Mouse (Mus musculus) megakaryocyte-erythroid progenitor cell, adult 5-6 weeks (primary cell): ENCODE results near the gene Ninj1. TPM values are rescaled to one million over a fixed set of nuclear protein-coding genes. Genes with fewer than 3 reads are reported as not detected.

Experiments
- ATAC-seq: replicated peaks from 2 replicates; pipeline ENCODE4 v1.8.0; 2016; ENCODE audit warnings: mild to moderate bottlenecking, inconsistent platforms; ENCODE audit not compliant: severe bottlenecking, poor library complexity, low FRiP score, low TSS enrichment
- total RNA-seq, 2 experiments: library from RNA; stranded (forward) in 1 of 2; stranded (reverse) in 1 of 2; fragments of 200-1000, 215-1000 nt in 1 of 2; fragments of >200 nt in 1 of 2; fragmentation: Nextera tagmentation in 1 of 2; gene quantifications; 2 replicates each; pipeline ENCODE4 v1.2.3; 2014 to 2017

Ninj1 gene
- total RNA-seq, 2 experiments from 2014 or later, result 18.7 to 34.5 TPM

DNA sequence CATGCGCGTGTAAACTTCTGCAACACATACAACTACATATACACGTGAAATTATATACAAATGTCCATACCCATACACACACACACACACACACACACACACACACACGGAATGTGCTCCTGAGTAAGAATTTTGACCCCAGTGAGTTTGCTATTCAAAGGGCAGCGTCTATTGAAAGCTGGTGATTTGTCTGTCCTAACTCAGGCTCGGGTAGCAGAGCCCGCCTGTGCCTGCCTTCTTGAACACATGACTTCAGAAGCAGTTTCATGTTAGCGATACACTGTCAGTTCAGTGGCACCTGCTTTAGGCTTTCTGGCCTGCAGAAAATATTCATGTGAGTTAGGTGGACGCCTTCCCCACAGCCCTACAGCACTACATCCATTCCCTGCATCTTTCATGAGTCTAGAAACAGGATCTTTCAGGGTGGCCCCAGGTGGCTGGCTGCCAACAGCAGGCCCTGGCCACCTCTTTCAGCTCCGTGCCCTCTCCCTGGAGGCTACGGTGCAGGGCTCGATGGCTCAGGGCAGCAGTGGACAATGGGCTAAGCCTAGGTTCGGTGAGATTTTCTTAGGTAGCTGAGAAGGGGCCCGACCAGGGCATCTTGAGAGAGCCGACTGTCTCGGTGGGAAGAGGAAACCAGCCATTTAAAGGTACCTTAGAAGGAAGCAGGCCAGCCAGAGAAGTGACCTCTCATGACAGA, 5.0 kb downstream of the Ninj1 start:
- ATAC-seq, result no peak

DNA sequence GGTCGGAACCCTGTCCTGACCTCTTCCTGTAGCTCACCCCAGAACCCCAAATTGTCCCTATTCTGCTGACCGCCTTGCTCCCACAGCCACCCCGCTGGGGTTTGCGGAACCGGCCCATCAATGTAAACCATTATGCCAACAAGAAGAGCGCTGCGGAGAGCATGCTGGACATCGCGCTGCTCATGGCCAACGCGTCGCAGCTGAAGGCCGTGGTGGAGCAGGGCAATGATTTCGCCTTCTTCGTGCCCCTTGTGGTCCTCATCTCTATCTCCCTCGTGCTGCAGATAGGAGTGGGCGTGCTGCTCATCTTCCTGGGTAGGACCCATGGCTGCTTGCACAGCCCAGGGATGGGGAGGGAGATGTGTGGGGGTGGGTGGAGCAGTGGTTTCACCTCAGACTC, 6.4 kb downstream of the Ninj1 start:
- ATAC-seq, result no peak

DNA sequence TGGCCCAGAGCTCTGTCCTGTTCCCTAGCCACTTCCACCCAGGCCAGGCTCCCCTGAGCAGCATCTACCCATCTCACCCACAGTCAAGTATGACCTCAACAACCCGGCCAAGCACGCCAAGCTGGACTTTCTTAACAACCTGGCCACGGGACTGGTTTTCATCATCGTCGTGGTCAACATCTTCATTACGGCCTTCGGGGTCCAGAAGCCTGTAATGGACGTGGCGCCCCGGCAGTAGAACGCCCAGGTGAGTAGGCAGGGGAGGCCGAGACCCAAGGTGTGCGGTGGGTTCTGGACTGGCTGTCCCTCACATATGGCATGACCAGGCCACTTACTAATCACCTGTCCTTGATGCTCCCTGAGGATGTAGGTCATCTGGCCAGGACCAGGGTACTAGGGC, 7.5 kb downstream of the Ninj1 start:
- no peak for ATAC-seq

DNA sequence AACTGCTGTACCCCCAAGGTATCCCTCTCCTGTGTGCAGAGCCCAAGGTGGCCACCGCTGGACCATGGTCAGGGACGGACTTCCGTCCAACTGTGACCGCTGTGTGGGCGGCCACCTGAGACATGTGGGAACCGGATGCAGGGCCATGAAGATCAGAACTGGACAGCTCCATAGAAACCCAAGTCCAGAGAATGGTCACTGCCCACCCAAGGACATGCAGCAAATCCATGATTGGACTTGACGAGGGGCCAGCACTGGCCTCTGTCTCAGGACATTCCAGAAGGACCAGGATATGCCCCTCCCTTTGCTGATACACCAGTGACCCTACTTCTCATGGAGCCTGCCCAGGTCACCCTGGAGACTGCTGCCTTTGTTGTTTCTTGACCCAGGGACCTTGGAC, 8.4 kb downstream of the Ninj1 start:
- ATAC-seq, result no peak

DNA sequence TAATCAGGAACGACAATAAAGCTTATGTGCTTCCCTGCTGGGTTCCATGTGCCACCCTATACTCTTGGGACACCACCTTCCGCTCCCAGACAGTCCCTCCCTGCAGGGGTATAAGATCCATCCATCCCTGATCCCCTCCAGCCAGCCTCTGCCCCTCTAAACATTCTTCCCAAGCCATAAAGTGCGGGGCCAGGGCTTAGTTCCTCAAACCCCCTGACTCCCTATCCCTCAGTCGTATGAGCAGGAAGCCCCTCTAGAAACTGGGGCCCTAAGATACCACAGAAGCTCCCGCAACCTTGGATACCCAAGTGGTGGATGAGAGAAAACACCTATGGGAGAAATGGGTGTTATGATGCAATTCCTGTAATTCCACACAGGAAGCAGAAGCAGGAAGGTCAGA, 8.9 kb downstream of the Ninj1 start:
- ATAC-seq, result no peak

DNA sequence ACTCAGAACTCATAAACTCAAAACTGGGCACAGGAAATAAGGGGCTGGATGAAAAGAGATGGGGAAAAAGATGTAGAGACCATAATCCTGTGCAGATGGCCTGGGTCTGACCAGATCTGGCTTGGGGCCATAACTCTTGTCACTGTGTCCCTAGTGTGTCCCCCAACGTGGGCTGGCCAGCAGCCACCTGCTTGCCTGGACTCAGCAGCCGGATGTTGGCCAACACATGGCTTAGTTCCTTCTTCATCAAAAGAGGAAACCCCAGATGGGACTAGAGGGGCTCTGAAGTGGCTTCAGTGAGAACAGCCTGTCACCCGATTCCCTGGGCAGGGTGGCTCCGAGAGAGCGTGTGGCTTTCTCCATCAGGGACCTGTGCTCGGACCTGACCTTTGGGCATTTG, 9.5 kb downstream of the Ninj1 start:
- peak; percentile 8; the same call in 1 of the 2 replicates for ATAC-seq

DNA sequence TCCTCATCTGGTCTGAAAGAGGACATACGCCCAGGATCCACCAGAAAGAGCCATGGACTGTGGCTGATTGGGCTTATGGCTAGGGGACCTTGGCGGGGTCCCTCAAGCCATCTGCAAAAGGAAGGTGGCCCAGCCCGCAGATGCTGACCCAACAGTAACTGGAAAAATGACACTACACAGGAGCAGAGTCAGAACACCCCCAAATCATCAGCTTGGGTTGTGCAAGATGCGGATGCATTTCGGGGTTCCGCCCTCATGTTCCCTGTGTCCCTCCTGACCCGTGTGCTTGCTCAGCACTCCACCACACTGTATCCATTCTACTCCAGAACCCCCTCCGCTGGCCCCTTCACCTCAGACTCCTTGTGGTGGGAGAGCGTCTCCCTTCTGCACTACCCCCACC, 11.4 kb downstream of the Ninj1 start:
- no peak for ATAC-seq

DNA sequence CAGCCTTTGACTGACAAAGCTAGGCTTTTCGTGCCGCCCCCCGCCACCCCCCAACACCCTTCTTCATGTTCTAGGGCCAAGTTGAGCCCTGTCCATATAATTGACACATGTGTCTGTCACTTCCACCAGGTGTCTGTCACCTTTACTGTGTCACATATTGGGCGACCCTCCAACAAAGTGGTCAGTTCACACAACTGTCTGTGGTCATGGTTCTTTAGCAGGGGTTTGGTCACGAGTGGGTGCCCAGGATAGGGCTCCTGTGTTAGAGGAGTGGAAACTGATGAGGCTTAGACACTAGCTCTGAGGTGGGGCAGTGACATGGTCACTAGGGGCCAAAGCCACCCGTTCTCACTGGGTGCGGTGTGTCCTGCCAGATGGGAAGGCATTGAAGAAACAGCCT, 12.6 kb downstream of the Ninj1 start:
- ATAC-seq, result no peak

DNA sequence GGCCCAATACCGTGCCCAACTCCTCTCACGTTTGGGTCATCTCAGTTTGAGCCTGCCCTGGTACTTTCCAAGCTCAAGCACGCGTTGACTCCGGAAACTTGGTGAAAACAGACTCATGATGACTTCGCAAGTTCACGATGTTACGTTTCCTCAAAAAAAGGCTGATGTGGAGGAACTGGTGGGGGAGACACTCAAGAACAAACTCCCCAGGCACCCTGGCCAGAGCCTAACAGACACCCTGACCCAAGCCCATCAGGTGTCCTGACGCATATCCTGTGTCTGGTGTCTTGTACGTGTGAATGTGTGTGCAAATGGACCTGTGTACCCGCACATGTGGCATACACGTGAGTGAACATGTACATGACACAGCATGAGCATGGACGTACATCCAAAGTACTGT, 13.4 kb downstream of the Ninj1 start:
- ATAC-seq, result 0 out of 2 replicates have a peak, but pooled peaks have one; percentile 7

DNA sequence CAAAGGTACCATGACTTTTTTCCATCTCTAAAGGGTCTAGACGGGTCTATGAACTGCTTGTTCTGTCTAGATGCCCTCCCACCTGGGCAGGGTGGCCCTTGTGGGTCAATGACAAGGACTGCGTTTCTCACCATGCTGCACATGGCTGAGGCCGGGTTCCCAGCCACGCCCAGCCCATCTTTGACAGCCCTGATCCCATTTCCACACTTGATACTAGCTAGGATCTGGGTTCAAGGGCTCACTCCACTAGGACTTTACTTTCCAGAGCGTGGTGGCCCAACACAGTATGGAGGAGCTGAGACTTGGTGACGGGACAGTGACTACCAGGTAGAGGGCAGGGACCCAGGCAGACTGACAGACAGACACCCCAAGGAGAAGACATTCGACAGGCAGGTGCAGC, 15.3 kb downstream of the Ninj1 start:
- no peak for ATAC-seq

DNA sequence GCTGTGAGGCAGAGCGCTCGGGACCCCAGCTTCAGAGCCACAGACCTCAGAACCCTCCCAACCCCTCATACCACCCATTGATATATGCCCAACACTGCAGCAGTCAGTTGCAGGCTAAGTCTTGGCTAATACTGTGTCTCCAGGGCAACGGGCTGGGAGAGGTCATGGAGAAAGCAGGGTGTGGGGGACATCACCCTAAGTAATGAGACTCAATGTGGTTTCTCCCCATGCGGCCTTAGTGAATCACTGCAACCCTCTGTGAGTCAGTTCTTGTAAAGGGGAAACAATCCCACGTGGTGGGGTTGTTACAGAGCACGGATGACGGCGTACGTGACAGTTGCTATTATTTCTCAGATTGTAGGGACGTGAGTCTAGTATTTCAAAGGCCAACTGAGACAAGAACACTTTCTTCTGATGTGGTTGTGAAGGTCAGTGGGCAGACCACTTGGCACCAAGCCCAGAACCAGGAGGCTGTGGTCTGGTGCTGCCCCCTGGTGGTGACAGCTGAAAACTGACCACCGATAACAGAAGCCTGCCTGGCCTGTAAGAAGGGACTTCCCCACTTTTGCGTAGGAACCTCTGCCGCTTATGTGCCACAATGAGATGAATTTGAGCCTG, 18.2 kb downstream of the Ninj1 start:
- peak; percentile 69 for ATAC-seq

DNA sequence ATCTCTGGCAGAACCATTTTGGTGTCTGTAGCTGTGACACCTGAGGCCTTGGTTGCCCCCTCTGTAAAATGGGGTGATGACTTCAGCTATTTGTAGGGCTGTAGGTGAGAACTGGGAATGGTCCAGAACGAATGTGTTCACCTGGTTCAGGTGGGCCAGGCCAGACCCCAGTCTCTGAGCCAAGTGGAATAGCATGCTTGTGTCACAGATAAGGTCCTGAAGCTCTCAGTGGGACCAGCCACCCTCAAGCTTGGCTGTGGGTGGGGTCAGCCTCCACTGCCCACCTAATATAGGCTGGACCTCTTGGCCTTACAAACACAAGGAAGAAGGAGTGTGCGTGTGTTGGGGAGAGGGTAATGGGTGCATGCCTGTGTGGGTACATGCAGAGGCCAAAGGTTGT, 19.1 kb downstream of the Ninj1 start:
- ATAC-seq, result no peak

DNA sequence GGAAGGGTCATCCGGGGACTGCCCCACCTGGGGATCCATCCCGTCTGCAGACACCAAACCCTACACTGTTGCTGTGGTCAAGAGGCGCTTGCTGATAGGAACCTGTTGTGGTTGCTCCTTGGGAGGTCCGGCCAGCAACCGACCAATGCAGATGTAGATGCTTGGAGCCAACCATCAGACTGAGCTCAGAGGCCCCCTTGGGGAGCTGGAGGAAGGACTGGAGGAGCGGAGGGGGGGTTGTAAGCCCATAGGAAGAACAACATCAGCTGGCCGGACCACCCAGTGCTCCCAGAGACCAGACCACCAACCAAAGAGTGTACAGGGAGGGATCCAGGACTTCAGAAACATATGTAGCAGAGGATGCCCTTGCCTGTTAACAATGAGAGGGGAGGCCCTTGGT, 22.0 kb downstream of the Ninj1 start:
- ATAC-seq, result no peak

DNA sequence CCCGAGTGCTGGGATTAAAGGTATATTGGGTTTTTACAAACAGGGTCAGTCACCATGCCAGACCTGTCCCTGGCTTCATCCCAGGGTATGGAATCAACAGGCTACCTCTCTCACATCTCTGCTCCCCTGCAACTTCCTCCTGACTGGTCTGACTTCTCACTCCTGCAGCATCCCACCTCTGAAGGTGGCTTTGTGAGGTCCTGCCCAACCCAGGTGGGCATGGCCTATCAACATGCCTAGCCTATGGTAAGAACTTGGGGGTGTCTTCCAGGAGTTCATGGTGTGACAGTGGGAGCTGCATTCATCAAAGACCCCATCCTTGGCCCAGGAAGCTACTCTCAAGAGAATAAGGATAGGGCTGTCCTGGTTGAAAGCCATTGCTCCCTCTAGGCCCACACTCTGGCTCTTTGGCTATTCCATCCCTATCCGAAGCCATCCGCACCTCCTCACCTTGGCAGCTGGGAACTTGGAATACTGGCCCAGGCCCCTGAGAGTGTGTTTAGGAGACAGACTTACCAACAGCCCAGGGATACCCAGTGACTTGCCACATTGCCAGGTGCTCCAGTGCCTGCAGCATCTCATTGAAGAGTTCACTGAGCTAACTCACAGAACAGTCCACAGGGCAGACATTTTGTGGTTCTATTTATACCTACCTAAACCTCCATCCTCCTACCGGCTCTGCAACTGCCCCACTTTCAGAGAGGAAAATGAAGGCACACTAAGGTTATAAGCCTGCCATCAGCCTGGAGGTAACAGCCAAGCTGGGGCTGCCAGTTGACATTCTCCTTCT, 25.6 kb downstream of the Ninj1 start:
- ATAC-seq, result no peak

DNA sequence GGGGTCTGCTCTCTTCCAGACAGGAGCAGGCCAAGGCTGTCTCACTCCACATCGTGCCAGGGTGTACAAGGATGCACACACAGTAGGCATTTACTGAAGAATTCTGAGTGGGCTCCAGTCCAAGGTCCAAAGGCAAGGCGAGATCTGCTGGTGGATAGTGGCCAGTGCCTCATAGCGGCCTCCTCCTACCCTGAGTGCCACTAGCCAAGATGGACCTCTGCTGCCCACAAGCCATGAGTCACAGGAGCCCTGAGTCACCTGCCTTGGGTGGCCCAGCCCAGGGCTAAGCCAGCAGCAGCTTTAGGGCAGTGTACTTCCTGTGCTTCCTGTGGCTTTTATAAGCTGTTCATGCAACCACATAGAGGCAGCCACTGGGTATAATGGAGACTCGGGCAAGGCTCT, 26.2 kb downstream of the Ninj1 start:
- ATAC-seq, result no peak

DNA sequence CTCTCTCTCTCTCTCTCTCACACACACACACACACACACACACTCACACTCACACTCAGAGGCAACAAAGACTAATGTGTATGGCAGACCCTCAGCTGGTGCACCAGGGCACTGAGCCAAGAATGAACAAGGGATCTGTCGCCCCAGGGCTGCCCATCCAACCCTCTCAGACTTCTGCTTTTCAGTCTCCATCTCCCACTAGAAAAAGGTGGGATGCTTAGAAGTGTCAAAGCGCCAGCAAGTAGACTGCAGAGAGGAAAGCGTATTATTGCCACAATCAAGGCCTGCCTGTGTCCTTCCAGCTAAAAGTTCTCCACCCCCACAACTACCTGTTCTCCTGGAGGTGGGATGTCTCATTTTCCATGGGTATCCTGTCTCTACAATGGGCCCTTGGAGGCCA, 27.2 kb downstream of the Ninj1 start:
- ATAC-seq, result no peak

DNA sequence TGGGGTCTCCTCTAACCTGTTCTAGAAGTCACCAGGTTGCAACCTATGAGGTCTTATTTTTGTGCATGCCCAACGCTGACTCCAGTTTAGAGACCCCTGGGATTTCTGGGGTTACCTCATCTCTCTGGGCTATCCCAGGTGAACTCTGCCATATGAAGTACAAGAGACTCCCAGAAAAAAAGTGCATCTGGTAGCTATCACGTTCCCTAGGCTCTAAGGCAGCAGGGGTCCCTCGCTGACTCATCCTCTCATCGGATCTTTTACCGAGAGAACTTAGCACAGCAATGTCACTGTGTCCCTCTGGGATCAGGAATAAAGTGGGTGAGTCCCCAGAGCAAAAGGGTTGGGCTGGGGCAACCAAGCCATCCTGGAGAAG, 27.8 kb downstream of the Ninj1 start:
- ATAC-seq, result no peak

DNA sequence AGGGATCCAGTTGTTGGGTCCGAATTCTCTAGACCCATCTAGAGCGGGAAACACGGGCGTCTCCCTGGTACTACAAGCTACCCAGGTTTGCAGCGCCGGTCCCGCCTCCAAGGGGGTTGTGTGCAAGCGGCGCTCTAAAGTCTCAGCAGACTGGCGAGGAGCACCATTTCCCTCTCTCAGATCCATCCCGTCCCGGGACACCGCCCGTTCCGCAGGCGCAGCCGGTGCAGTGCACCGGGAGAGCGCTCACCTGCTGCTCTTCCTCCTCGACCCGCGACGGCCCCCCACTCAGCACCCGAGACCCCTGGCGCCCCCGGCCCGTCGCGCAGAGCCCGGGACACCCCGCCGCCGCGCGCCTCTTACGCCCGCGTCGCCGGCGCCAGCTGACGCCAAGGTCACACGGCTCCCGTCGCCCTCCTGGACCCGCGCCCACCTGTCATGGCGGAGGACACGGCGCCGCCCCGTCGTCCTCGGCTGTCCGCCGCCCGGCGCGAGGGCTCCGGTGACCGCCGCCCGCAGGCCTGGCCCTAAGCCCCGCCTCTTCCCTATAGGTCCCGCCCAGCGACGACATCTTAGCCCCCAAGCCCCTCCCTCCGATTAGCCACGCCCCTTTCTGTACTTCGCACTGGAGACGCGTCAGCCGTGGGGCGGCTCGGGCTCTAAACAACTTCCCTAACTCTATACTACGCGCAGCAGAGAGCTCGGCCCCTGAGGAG, 28.4 kb downstream of the Ninj1 start, which contains the start of gene Card19:
Gene Card19 (minus strand): TSS at position 534 of the 716 bp plus-strand sequence.
- ATAC-seq, result peak; percentile 90

DNA sequence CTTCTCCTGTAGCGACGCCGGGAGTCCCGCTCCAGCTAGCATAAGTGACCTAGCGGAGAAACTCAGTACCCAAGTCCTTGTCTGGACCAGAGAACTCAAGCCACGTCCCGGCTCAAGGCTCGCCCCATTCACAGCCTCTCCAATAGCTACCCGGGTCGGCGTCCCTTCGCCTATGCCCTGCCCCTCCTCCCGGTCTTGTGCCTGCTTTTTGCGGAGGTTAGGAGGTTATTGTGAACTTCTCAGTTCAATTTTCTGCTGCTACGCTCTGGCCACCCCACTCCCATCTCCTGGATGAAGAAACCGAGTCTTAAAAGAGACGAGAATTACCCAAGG, 28.9 kb downstream of the Ninj1 start:
- no peak for ATAC-seq
